9 mouse cellular contexts compared by ENCODE assay signal in the genomic region with DNA sequence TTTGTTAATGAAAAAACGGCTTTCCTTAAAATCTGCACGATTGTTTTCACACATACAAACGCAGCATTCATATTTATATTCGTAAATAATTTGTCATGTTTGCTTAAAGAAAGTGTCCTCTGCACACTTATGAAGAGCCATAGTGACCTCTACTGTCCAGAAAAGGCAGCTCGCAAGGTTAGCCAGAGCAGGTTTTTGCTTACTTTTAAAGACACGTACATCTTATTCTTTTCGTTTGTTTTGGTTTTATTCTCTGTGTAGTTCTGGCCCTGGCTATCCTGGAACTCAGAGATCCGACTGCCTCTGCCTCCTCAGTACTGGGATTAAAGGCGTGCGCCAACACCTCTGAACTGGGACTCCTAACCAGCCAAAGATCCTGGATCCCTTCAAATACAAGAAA. TPM values are rescaled to one million over a fixed set of nuclear protein-coding genes. Genes with fewer than 3 reads are reported as not detected.
DNase-seq lines count a peak whose midpoint lies in the region; ATAC-seq and TF ChIP-seq lines count a peak whose summit lies in the region.
"Had no signal": no experiment of that assay in that cellular context is flagged by ENCODE, and none has a peak within 500 bp of the region (broad histone marks: within the 10 kb centered on the region; RNA-seq: fewer than 3 reads in every experiment).

No protein-coding gene starts in this region.

- H3K4me2 ChIP-seq in hindbrain, embryonic 16.5 days (ENCODE audit: low read length): no peak overlapping the region
- peak overlapping the region; percentile 80 for H3K4me2 ChIP-seq in CH12.LX (ENCODE audit: insufficient read depth, low read depth, poor library complexity, severe bottlenecking)
- peak overlapping the region; percentile 26 for H3K4me2 ChIP-seq in heart, embryonic 14.5 days (ENCODE audit: low read length)
- no peak overlapping the region for H3K4me2 ChIP-seq in midbrain, embryonic 16.5 days (ENCODE audit: low read length)
- H3K4me2 ChIP-seq: embryonic facial prominence, embryonic 15.5 days had no signal

- no peaks in the 10 kb centered on the region for H3K27me3 ChIP-seq in hindbrain, embryonic 10.5 days (ENCODE audit: insufficient read depth, poor library complexity, severe bottlenecking)
- no peaks in the 10 kb centered on the region for H3K27me3 ChIP-seq in hindbrain, embryonic 16.5 days (replicated peaks; ENCODE audit: control insufficient read depth, insufficient read depth, low read length)
- H3K27me3 ChIP-seq in CH12.LX (replicated peaks): no peaks in the 10 kb centered on the region
- no peaks in the 10 kb centered on the region for H3K27me3 ChIP-seq in heart, embryonic 14.5 days (ENCODE audit: control insufficient read depth, insufficient read depth, low read length)
- no peaks in the 10 kb centered on the region for H3K27me3 ChIP-seq in midbrain, embryonic 16.5 days (ENCODE audit: control insufficient read depth, insufficient read depth, low read depth, low read length)
- H3K27me3 ChIP-seq: embryonic facial prominence, embryonic 15.5 days had no signal

- no peak for TF ChIP-seq EP300 in CH12.LX (IDR thresholded peaks at IDR 0.05; ENCODE audit: low read length)

- peaks cover 23% of the 10 kb centered on the region for H3K36me3 ChIP-seq in hindbrain, embryonic 10.5 days
- peaks cover 2% of the 10 kb centered on the region for H3K36me3 ChIP-seq in hindbrain, embryonic 16.5 days (ENCODE audit: control insufficient read depth, insufficient read depth, low read length)
- H3K36me3 ChIP-seq in CH12.LX (replicated peaks in 1 of 2; ENCODE audit: control insufficient read depth in 1 of 2, insufficient read depth in 1 of 2, low read length in 1 of 2): peaks cover 13 to 18% of the 10 kb centered on the region in 2 experiments
- peaks cover 17% of the 10 kb centered on the region for H3K36me3 ChIP-seq in heart, embryonic 14.5 days (ENCODE audit: control insufficient read depth, insufficient read depth, low read length)
- peaks cover 3% of the 10 kb centered on the region for H3K36me3 ChIP-seq in midbrain, embryonic 16.5 days (ENCODE audit: control insufficient read depth, insufficient read depth, low read length)

- in situ Hi-C loops in CH12.LX (cut with MboI; ENCODE audit: low pct_ligation_motif_present, low pct_unique_long_range_greater_than_20kb, low sequenced_read_pairs): loop anchor here (5.0 to 10.0 kb wide), 2 partner anchors 51 to 179 kb away; a partner anchor contains a TSS

- H3K27ac ChIP-seq in hindbrain, embryonic 10.5 days: no peak overlapping the region
- no peak overlapping the region for H3K27ac ChIP-seq in hindbrain, embryonic 16.5 days (ENCODE audit: low read depth, low read length)
- no peak overlapping the region for H3K27ac ChIP-seq in CH12.LX (ENCODE audit: insufficient read depth, low read depth)
- no peak overlapping the region for H3K27ac ChIP-seq in heart, embryonic 14.5 days (replicated peaks in 1 of 2; ENCODE audit: control insufficient read depth in 1 of 2, insufficient read depth in 1 of 2, low read depth in 2 of 2, low read length in 2 of 2)
- H3K27ac ChIP-seq in midbrain, embryonic 16.5 days (ENCODE audit: low read length): no peak overlapping the region
- H3K27ac ChIP-seq: embryonic facial prominence, embryonic 15.5 days had no signal

- peaks cover 17% of the 10 kb centered on the region for H3K79me2 ChIP-seq in CH12.LX (replicated peaks; ENCODE audit: control insufficient read depth, extremely low read depth, insufficient read depth, poor library complexity, severe bottlenecking)

- dilution Hi-C loops in CH12.LX (cut with MboI; ENCODE audit: extremely low pct_ligation_motif_present, extremely low pct_unique_long_range_greater_than_20kb, low sequenced_read_pairs): no loop called here

- peak; percentile 24 to 88; a peak in 3 of 4 replicates for TF ChIP-seq CTCF in CH12.LX (conservative IDR thresholded peaks at IDR 0.05 in 1 of 2, IDR thresholded peaks at IDR 0.05 in 1 of 2; ENCODE audit: low read depth in 2 of 2, low read length in 2 of 2)

- DNase-seq in hindbrain, embryonic 10.5 days (ENCODE audit: low spot score): peak; percentile 11
- DNase-seq in CH12.LX (ENCODE audit: extremely low read depth): peak; percentile 57
- peak; percentile 74 for DNase-seq in brain, adult 2 months (ENCODE audit: low read depth, low spot score)
- peak; percentile 22 for DNase-seq in left cerebral cortex, postnatal 4 days
- DNase-seq in retina, postnatal 1 day: peak; percentile 64

- no peak for TF ChIP-seq POLR2A in CH12.LX (IDR thresholded peaks at IDR 0.05; ENCODE audit: low read depth, low read length)

- H3K4me3 ChIP-seq in hindbrain, embryonic 10.5 days: no peak overlapping the region
- H3K4me3 ChIP-seq in hindbrain, embryonic 16.5 days (ENCODE audit: low read length): no peak overlapping the region
- H3K4me3 ChIP-seq in CH12.LX (replicated peaks in 1 of 3; ENCODE audit: low read depth in 2 of 3, low read length in 2 of 3, poor library complexity in 1 of 3): no peak overlapping the region
- H3K4me3 ChIP-seq in heart, embryonic 14.5 days (ENCODE audit: control insufficient read depth in 1 of 2, insufficient read depth in 1 of 2, low read depth in 1 of 2, low read length in 2 of 2): no peak overlapping the region
- H3K4me3 ChIP-seq in midbrain, embryonic 16.5 days (ENCODE audit: low read depth, low read length): no peak overlapping the region
- H3K4me3 ChIP-seq: embryonic facial prominence, embryonic 15.5 days had no signal

- H3K9me3 ChIP-seq in hindbrain, embryonic 10.5 days: no peaks in the 10 kb centered on the region
- no peaks in the 10 kb centered on the region for H3K9me3 ChIP-seq in hindbrain, embryonic 16.5 days (ENCODE audit: control insufficient read depth, low read length)
- H3K9me3 ChIP-seq in CH12.LX (replicated peaks; ENCODE audit: low read length): no peaks in the 10 kb centered on the region
- no peaks in the 10 kb centered on the region for H3K9me3 ChIP-seq in heart, embryonic 14.5 days (ENCODE audit: control insufficient read depth, low read length)
- H3K9me3 ChIP-seq in midbrain, embryonic 16.5 days (replicated peaks; ENCODE audit: control insufficient read depth, low read length, poor library complexity, severe bottlenecking): no peaks in the 10 kb centered on the region
- H3K9me3 ChIP-seq: embryonic facial prominence, embryonic 15.5 days had no signal

- 35% methylated on average over 10 of the region's 10 CpGs for WGBS in hindbrain, embryonic 10.5 days
- WGBS in hindbrain, embryonic 16.5 days: 33% methylated on average over 10 of the region's 10 CpGs
- whole genome bisulfite sequencing in heart, embryonic 14.5 days: 26% methylated on average over 10 of the region's 10 CpGs
- 33% methylated on average over 10 of the region's 10 CpGs for WGBS in midbrain, embryonic 16.5 days

- no peak overlapping the region for H3K9ac ChIP-seq in hindbrain, embryonic 16.5 days (ENCODE audit: low read depth, low read length)
- H3K9ac ChIP-seq in CH12.LX (ENCODE audit: insufficient read depth, low read depth): peak overlapping the region; percentile 40
- no peak overlapping the region for H3K9ac ChIP-seq in heart, embryonic 14.5 days (ENCODE audit: low read length)
- no peak overlapping the region for H3K9ac ChIP-seq in midbrain, embryonic 16.5 days (ENCODE audit: low read depth, low read length)
- H3K9ac ChIP-seq: embryonic facial prominence, embryonic 15.5 days had no signal

- intact Hi-C loops in left cerebral cortex, postnatal 4 days (cut with DNase I): loop anchor here (5.0 kb wide), 2 partner anchors 51 to 176 kb away; a partner anchor contains a TSS

- peaks cover 11% of the 10 kb centered on the region for H3K4me1 ChIP-seq in hindbrain, embryonic 10.5 days (replicated peaks)
- peaks cover 9% of the 10 kb centered on the region for H3K4me1 ChIP-seq in hindbrain, embryonic 16.5 days (ENCODE audit: control insufficient read depth, insufficient read depth, low read depth, low read length)
- peaks cover 0 to 24% of the 10 kb centered on the region in 2 experiments; a peak in 2 of 4 replicates for H3K4me1 ChIP-seq in CH12.LX (ENCODE audit: control insufficient read depth in 1 of 2, insufficient read depth in 2 of 2)
- peaks cover 3 to 9% of the 10 kb centered on the region in 2 experiments; a peak in 3 of 4 replicates for H3K4me1 ChIP-seq in heart, embryonic 14.5 days (ENCODE audit: control insufficient read depth in 2 of 2, insufficient read depth in 2 of 2, low read length in 2 of 2)
- peaks cover 11% of the 10 kb centered on the region for H3K4me1 ChIP-seq in midbrain, embryonic 16.5 days (ENCODE audit: control insufficient read depth, insufficient read depth, low read length)

- no peak for ATAC-seq in hindbrain, embryonic 16.5 days
- ATAC-seq in heart, embryonic 14.5 days (ENCODE audit: insufficient number of reproducible peaks, insufficient read depth, low FRiP score, low read depth): no peak
- ATAC-seq in midbrain, embryonic 16.5 days: no peak

- peak; percentile 91 for TF ChIP-seq RAD21 in CH12.LX (IDR thresholded peaks at IDR 0.05; ENCODE audit: low read depth, low read length)

RNA-seq across cellular contexts. Expression of a gene that starts 1.6 kb away (rescaled TPM):
- 138 and 139 TPM in 2 replicates for polyA plus RNA-seq in hindbrain, embryonic 10.5 days (2016; fragmentation: Nextera tagmentation; extraction: Ambion mirVana)
- 95.2 and 95.7 TPM in 2 replicates for polyA plus RNA-seq in hindbrain, embryonic 16.5 days (2015; fragmentation: Nextera tagmentation; extraction: Ambion mirVana)
- 93.1 and 101 TPM in 2 replicates for total RNA-seq in CH12.LX (2012; rRNA removed)
- 128 and 138 TPM in 2 replicates for total RNA-seq in CH12.LX (2014; rRNA removed)
- polyA plus RNA-seq in CH12.LX (2012; ENCODE audit: insufficient read length, low read depth): 99.9 and 108 TPM in 2 replicates
- 59.9 and 60.2 TPM in 2 replicates for polyA plus RNA-seq in heart, embryonic 14.5 days (2014; fragmentation: Nextera tagmentation; extraction: Ambion mirVana)
- 10 to 100 TPM; 58.6 to 60.0 TPM for total RNA-seq in left cerebral cortex, postnatal 4 days (2021)
- 100 and 102 TPM in 2 replicates for polyA plus RNA-seq in midbrain, embryonic 16.5 days (2015; fragmentation: Nextera tagmentation; extraction: Ambion mirVana)

RNA-seq across cellular contexts. Expression of a gene that starts 4.1 kb away (rescaled TPM):
- not detected in 2 replicates for polyA plus RNA-seq in hindbrain, embryonic 10.5 days (2016; fragmentation: Nextera tagmentation; extraction: Ambion mirVana)
- polyA plus RNA-seq in hindbrain, embryonic 16.5 days (2015; fragmentation: Nextera tagmentation; extraction: Ambion mirVana): not detected in 2 replicates
- not detected in 2 replicates for total RNA-seq in CH12.LX (2012; rRNA removed)
- total RNA-seq in CH12.LX (2014; rRNA removed): not detected in 2 replicates
- not detected in 2 replicates for polyA plus RNA-seq in CH12.LX (2012; ENCODE audit: insufficient read length, low read depth)
- 0.08 TPM in 2 replicates for polyA plus RNA-seq in heart, embryonic 14.5 days (2014; fragmentation: Nextera tagmentation; extraction: Ambion mirVana)
- total RNA-seq in left cerebral cortex, postnatal 4 days (2021): not detected
- polyA plus RNA-seq in midbrain, embryonic 16.5 days (2015; fragmentation: Nextera tagmentation; extraction: Ambion mirVana): not detected in 2 replicates

RNA-seq across cellular contexts. Expression of a gene that starts 27.9 kb away (rescaled TPM):
- not detected in 2 replicates for polyA plus RNA-seq in hindbrain, embryonic 10.5 days (2016; fragmentation: Nextera tagmentation; extraction: Ambion mirVana)
- not detected in 2 replicates for polyA plus RNA-seq in hindbrain, embryonic 16.5 days (2015; fragmentation: Nextera tagmentation; extraction: Ambion mirVana)
- total RNA-seq in CH12.LX (2012; rRNA removed) (not detected in 2 replicates), CH12.LX (2014; rRNA removed) (not detected in 2 replicates)
- polyA plus RNA-seq in CH12.LX (2012; ENCODE audit: insufficient read length, low read depth): not detected in 2 replicates
- not detected in 2 replicates for polyA plus RNA-seq in heart, embryonic 14.5 days (2014; fragmentation: Nextera tagmentation; extraction: Ambion mirVana)
- not detected for total RNA-seq in left cerebral cortex, postnatal 4 days (2021)
- not detected in 2 replicates for polyA plus RNA-seq in midbrain, embryonic 16.5 days (2015; fragmentation: Nextera tagmentation; extraction: Ambion mirVana)

RNA-seq across cellular contexts. Expression of a gene that starts 46.2 kb away (rescaled TPM):
- not detected in 2 replicates for polyA plus RNA-seq in hindbrain, embryonic 10.5 days (2016; fragmentation: Nextera tagmentation; extraction: Ambion mirVana)
- not detected in 2 replicates for polyA plus RNA-seq in hindbrain, embryonic 16.5 days (2015; fragmentation: Nextera tagmentation; extraction: Ambion mirVana)
- total RNA-seq in CH12.LX (2012; rRNA removed): not detected in 2 replicates
- not detected in 2 replicates for total RNA-seq in CH12.LX (2014; rRNA removed)
- not detected in 2 replicates for polyA plus RNA-seq in CH12.LX (2012; ENCODE audit: insufficient read length, low read depth)
- 0.12 TPM in 1 of 2 replicates, not detected in the other for polyA plus RNA-seq in heart, embryonic 14.5 days (2014; fragmentation: Nextera tagmentation; extraction: Ambion mirVana)
- total RNA-seq in left cerebral cortex, postnatal 4 days (2021): not detected
- polyA plus RNA-seq in midbrain, embryonic 16.5 days (2015; fragmentation: Nextera tagmentation; extraction: Ambion mirVana): not detected in 2 replicates
- polyA plus RNA-seq: embryonic facial prominence, embryonic 15.5 days had no signal

Comparison
In these comparisons a context has a peak if more than half of its experiments do, and no peak if none do; other contexts are left out.
1. DNase-seq: peak in every context shown above with its lines; median percentile 74 in brain, adult 2 months; 64 in retina, postnatal 1 day; 57 in CH12.LX; 22 in left cerebral cortex, postnatal 4 days; 11 in hindbrain, embryonic 10.5 days.
2. H3K4me2 ChIP-seq: peak in CH12.LX (single experiment) and heart, embryonic 14.5 days (single experiment); none in hindbrain, embryonic 16.5 days (single experiment) and midbrain, embryonic 16.5 days (single experiment).